Mouse (Mus musculus): ENCODE measurements around the gene Zfp568. TPM values are rescaled to one million over a fixed set of nuclear protein-coding genes. Genes with fewer than 3 reads are reported as not detected.

Gene Zfp568
- 2.6 and 3.1 TPM in 2 replicates for polyA plus RNA-seq (2012)

DNA sequence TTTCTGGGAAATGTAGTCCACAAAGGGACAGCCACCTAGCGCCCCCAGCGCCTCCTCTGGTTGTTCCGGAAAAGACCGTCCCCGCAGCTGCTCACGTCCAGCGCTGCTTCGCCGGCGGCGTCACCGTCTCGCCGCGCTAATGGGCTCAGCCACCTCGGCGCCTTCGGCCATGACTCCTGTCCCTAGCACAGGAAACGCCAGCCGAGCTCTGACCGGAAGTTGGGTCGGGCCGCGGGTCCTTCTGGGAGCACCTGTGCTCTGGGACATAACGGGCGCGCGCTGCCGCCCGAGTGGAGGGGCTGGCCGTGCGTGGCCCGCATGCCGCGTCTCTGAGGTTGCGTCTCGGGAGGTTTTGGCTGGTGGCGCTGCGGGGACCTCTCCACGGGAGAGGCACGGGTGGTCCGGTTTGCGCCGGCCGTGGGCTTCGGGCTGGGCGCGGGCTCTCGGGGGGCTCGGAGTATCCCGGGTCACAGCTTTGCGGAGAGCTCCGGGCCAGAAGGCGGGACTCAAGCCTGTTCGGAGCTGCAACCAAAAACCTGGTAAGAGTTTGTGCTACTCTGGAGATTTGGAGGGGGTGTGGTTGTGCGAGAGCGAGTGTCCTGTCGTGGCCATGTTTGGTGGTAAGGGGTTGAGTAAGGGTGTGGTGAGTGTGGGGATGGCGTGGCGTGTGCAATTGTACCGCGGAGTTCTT, at the start of gene Zfp568:
TSS of gene Zfp568 (plus strand) at position 266 of the 691 bp plus-strand sequence.

DNA sequence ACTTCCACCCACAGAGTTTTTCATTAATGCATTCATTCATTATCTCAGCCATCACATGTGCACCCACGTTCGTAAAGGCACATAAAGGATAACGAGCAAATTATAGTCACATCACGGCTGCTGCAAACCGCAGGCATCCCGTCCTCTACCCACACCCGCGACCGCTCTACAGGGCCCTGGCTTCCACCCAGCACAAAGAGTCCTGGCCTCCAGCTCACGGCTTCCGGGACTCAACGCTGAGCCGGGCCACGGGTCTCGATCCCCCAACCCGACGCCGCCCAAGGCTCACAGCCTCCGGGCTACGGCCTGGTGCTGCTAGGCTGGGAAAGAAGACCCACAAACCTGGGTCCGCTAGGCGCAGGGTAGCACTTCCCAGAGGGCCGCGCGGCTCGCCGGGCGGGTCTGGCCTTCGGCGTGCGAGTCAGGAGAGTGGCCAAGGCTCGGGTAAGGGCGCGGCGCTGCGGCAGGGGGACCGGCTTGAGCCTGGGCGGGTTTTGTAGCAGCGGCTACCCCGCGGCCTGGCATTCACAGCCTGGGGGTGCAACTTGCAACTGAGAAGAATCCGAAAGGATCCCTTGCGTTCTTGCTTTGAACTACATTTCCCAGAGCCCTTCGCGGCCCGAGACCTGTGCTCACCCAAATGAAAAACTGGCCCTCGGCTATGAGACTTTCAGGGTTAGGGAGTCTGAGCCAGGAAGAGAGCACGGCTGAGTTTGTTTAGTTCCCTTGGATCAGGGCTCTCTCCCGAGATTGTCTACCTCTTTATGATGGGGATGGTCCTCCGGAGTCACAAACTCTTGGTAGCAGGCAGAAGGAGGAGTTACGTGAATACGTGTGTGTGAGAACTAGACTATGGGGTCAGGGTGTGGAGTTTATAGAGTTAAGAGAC, 30.0 kb upstream of the Zfp568 start, which contains the start of gene Zfp74:
TSS of gene Zfp74 (minus strand) at position 577 of the 889 bp plus-strand sequence.

DNA sequence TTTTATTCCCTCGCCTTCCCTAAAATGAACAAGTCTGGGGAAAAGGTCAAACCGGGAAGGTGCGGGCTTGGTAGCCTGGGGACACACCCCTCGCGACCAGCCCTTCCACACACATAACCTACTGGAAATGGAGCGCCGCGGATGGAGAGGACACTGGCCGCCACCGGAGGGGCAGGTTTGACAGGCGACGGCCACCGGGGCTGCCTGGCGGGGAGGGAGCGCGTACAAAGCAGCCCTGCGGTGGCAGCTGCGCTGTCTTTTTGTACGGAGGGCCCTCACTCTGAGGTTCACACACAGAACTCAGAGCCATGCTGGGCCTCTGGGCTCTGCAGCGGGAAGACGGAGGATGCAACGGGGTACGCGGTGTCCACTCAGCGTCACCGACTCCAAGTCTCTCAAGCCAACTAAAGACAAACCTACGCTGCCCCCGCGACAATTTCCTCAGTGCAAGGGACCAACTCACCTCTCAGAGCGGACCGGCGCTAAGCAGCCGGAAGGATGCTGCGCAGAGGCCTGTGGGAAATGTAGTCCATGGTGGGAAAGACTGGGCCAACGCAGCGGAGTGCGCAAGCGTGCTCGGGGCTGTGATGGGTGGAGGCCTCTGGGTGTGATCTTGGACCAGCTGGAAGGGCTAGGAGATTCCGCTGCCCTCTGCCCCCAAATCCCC, 67.3 kb downstream of the Zfp568 start, which contains the start of gene Zfp14:
TSS of gene Zfp14 (minus strand) at position 499 of the 667 bp plus-strand sequence.

DNA sequence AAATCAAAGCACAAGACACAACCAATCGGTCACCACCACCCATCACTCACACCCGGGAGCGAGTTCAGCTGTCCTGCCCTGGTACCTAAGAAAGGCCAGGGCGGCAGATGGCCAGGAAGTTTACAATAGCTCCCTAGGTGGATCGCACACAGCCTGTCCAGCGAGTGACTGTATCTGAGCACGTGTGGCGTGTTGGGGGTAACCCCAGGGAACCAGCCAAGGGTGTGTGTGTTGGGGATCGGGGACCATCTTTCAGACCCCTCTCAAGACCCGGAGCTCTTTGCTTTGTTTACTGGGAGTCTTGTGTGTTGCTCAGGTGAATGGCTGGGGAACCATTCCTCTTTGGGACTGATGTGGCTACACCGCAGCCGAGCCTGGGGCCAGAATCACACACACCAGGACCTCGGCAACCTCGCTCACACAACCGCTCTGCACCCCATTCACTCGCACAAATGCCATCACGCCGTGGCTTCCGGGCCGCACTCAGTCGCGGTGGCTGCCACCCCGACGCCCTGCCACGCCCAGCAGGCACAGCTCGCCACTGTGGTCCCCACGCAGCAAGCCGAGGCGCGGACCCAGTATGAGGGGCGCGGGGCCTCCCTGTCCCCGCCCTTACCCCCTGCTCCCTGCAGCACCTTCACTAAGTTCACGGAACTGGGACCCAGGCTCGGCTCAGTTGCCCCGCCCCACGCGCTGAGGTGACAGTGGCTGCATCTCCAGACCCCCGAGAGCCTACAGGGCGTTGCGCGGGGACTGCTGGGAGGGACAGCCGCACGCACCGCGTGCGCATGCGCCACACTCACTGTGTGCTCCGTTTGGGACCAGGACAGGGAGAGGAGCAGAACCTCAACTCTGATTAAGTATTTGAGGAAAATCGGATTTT, 88.6 kb downstream of the Zfp568 start, which contains the start of gene Zfp82:
TSS of gene Zfp82 (minus strand) at position 755 of the 883 bp plus-strand sequence.

Other genes starting within 250 kb of the Zfp568 start
- 2.9 and 3.0 TPM in 2 replicates for gene Zfp84, start 215.4 kb upstream of the Zfp568 start, polyA plus RNA-seq (2012)
- 0.51 and 1.00 TPM in 2 replicates for gene Zfp30, start 200.0 kb upstream of the Zfp568 start, polyA plus RNA-seq (2012)
- 0.60 and 0.65 TPM in 2 replicates for gene Zfp790, start 167.8 kb upstream of the Zfp568 start, polyA plus RNA-seq (2012)
- 0.49 and 0.50 TPM in 2 replicates for gene Zfp940, start 130.3 kb upstream of the Zfp568 start, polyA plus RNA-seq (2012)
- gene Zfp420, start 124.0 kb upstream of the Zfp568 start, polyA plus RNA-seq (2012), result 0.32 and 0.38 TPM in 2 replicates
- 0.27 and 0.28 TPM in 2 replicates for gene Zfp27, start 77.4 kb upstream of the Zfp568 start, polyA plus RNA-seq (2012)
- gene Zfp383, start 75.7 kb upstream of the Zfp568 start, polyA plus RNA-seq (2012), result 0.16 TPM in 2 replicates
- 13.4 and 15.0 TPM in 2 replicates for gene Zfp74, start 29.9 kb upstream of the Zfp568 start, polyA plus RNA-seq (2012)
- gene Zfp14, start 67.4 kb downstream of the Zfp568 start, polyA plus RNA-seq (2012), result not detected in 2 replicates
- gene Zfp82, start 88.9 kb downstream of the Zfp568 start, polyA plus RNA-seq (2012), result 0.11 and 0.21 TPM in 2 replicates
- gene Gm26920, start 106.5 kb downstream of the Zfp568 start, polyA plus RNA-seq (2012), result not detected in 2 replicates
- gene Zfp566, start 106.6 kb downstream of the Zfp568 start, polyA plus RNA-seq (2012), result 2.1 and 2.5 TPM in 2 replicates
- gene Zfp260, start 110.8 kb downstream of the Zfp568 start, polyA plus RNA-seq (2012), result 0.36 and 0.46 TPM in 2 replicates
- 6.9 and 11.1 TPM in 2 replicates for gene Zfp382, start 138.0 kb downstream of the Zfp568 start, polyA plus RNA-seq (2012)
- gene Zfp146, start 185.8 kb downstream of the Zfp568 start, polyA plus RNA-seq (2012), result 11.1 and 15.2 TPM in 2 replicates
- 1.2 and 1.7 TPM in 2 replicates for gene Cox7a1, start 200.2 kb downstream of the Zfp568 start, polyA plus RNA-seq (2012)
- gene Capns1, start 214.9 kb downstream of the Zfp568 start, polyA plus RNA-seq (2012), result 138 TPM in 2 replicates
- gene Polr2i, start 248.0 kb downstream of the Zfp568 start, polyA plus RNA-seq (2012), result 66.8 and 89.4 TPM in 2 replicates
- 42.3 and 54.7 TPM in 2 replicates for gene Tbcb, start 248.3 kb downstream of the Zfp568 start, polyA plus RNA-seq (2012)